In genomic region chr5:108677605-108678295, GRCm38 (mm10) we compare ENCODE assay signal across 9 mouse cellular contexts. TPM values are rescaled to one million over a fixed set of nuclear protein-coding genes. Genes with fewer than 3 reads are reported as not detected.
DNase-seq lines count a peak whose midpoint lies in the region; ATAC-seq and TF ChIP-seq lines count a peak whose summit lies in the region.
"Had no signal": no experiment of that assay in that cellular context is flagged by ENCODE, and none has a peak within 500 bp of the region (broad histone marks: within the 10 kb centered on the region; RNA-seq: fewer than 3 reads in every experiment).

No protein-coding gene starts in this region.

- H3K27me3 ChIP-seq in kidney, embryonic 16.5 days (ENCODE audit: insufficient read depth, low read length), result no peaks in the 10 kb centered on the region
- H3K27me3 ChIP-seq in limb, embryonic 14.5 days (ENCODE audit: control insufficient read depth, insufficient read depth, low read length), result no peaks in the 10 kb centered on the region
- no peaks in the 10 kb centered on the region for H3K27me3 ChIP-seq in neural tube, embryonic 11.5 days (ENCODE audit: control insufficient read depth, insufficient read depth, low read length)
- H3K27me3 ChIP-seq: megakaryocyte, embryonic 14.5 days had no signal

- WGBS in kidney, embryonic 16.5 days, result 4% methylated on average over 25 of the region's 25 CpGs
- WGBS in limb, embryonic 14.5 days, result 6% methylated on average over 25 of the region's 25 CpGs
- 3% methylated on average over 24 of the region's 25 CpGs for WGBS in neural tube, embryonic 11.5 days

- no peaks in the 10 kb centered on the region for H3K9me3 ChIP-seq in kidney, embryonic 16.5 days (ENCODE audit: low read length)
- no peaks in the 10 kb centered on the region for H3K9me3 ChIP-seq in limb, embryonic 14.5 days (ENCODE audit: control insufficient read depth, low read length)
- H3K9me3 ChIP-seq in neural tube, embryonic 11.5 days (ENCODE audit: control insufficient read depth, low read length), result no peaks in the 10 kb centered on the region
- H3K9me3 ChIP-seq: megakaryocyte, embryonic 14.5 days had no signal

- H3K9ac ChIP-seq in kidney, embryonic 16.5 days (replicated peaks; ENCODE audit: low read length), result peak overlapping the region; percentile 72
- peak overlapping the region; percentile 68 for H3K9ac ChIP-seq in limb, embryonic 14.5 days (ENCODE audit: low read depth, low read length, severe bottlenecking)
- peak overlapping the region; percentile 60 for H3K9ac ChIP-seq in neural tube, embryonic 11.5 days (ENCODE audit: low read length)

- peak overlapping the region; percentile 54 for H3K4me3 ChIP-seq in gastrocnemius, adult 2 months
- peak overlapping the region; percentile 35 for H3K4me3 ChIP-seq in kidney, embryonic 16.5 days (ENCODE audit: low read length)
- peak overlapping the region; percentile 35 for H3K4me3 ChIP-seq in limb, embryonic 14.5 days (replicated peaks; ENCODE audit: low read length)
- peak overlapping the region; percentile 27 for H3K4me3 ChIP-seq in neural tube, embryonic 11.5 days (ENCODE audit: low read depth, low read length)
- H3K4me3 ChIP-seq: megakaryocyte, embryonic 14.5 days had no signal

- TF ChIP-seq CTCF in gastrocnemius, adult 2 months (IDR thresholded peaks at IDR 0.05), result no peak

- DNase-seq in gastrocnemius, adult 2 months, result peak; percentile 39
- DNase-seq in gastrocnemius, postnatal 25 days, result no peak
- DNase-seq in cerebellum, postnatal 4 days (ENCODE audit: low spot score in 2 of 2), result peak; percentile 50 to 72
- peak; percentile 79 to 84 for DNase-seq in frontal cortex, postnatal 36 days (ENCODE audit: low spot score in 2 of 2)
- DNase-seq in limb, embryonic 14.5 days (ENCODE audit: low spot score), result peak; percentile 73
- peak; percentile 86 for DNase-seq in neural tube, embryonic 11.5 days (ENCODE audit: low spot score)
- DNase-seq in urinary bladder, adult 18-20 months (ENCODE audit: low spot score in 2 of 2), result no peak

- ATAC-seq in kidney, embryonic 16.5 days (ENCODE audit: low FRiP score, low TSS enrichment), result peak; percentile 72
- peak; percentile 88 for ATAC-seq in limb, embryonic 14.5 days (ENCODE audit: low FRiP score, low read depth)
- ATAC-seq in neural tube, embryonic 11.5 days (ENCODE audit: insufficient read depth, low FRiP score, low TSS enrichment), result peak; percentile 87

- peak overlapping the region; percentile 9; the same call in 1 of the 2 replicates for H3K27ac ChIP-seq in gastrocnemius, adult 2 months
- peak overlapping the region; percentile 48 for H3K27ac ChIP-seq in kidney, embryonic 16.5 days (ENCODE audit: low read length)
- H3K27ac ChIP-seq in limb, embryonic 14.5 days (replicated peaks; ENCODE audit: low read depth, low read length), result peak overlapping the region; percentile 87
- peak overlapping the region; percentile 63 for H3K27ac ChIP-seq in neural tube, embryonic 11.5 days (ENCODE audit: low read depth, low read length)

- H3K4me2 ChIP-seq in kidney, embryonic 16.5 days (replicated peaks; ENCODE audit: low read depth, low read length), result peak overlapping the region; percentile 68
- peak overlapping the region; percentile 60 for H3K4me2 ChIP-seq in limb, embryonic 14.5 days (replicated peaks; ENCODE audit: low read depth, low read length, severe bottlenecking)
- peak overlapping the region; percentile 46 for H3K4me2 ChIP-seq in neural tube, embryonic 11.5 days (ENCODE audit: low read depth)

- TF ChIP-seq POLR2A in limb, embryonic 14.5 days (IDR thresholded peaks at IDR 0.05; ENCODE audit: borderline replicate concordance, extremely low read depth, insufficient read depth, insufficient read length), result no peak

- H3K4me1 ChIP-seq in kidney, embryonic 16.5 days (ENCODE audit: insufficient read depth, low read length), result peaks cover 20% of the 10 kb centered on the region
- H3K4me1 ChIP-seq in limb, embryonic 14.5 days (ENCODE audit: control insufficient read depth, insufficient read depth, low read length), result peaks cover 12% of the 10 kb centered on the region
- peaks cover 2% of the 10 kb centered on the region; the same call in 1 of the 2 replicates for H3K4me1 ChIP-seq in neural tube, embryonic 11.5 days (ENCODE audit: control insufficient read depth, insufficient read depth, low read length)

- intact Hi-C loops in gastrocnemius, adult 2 months (cut with DNase I), result loop anchor here (10.0 kb wide), 1 partner anchor 47 kb away; no protein-coding TSS in a partner anchor

- no peaks in the 10 kb centered on the region for H3K36me3 ChIP-seq in kidney, embryonic 16.5 days (ENCODE audit: insufficient read depth, low read length)
- no peaks in the 10 kb centered on the region for H3K36me3 ChIP-seq in limb, embryonic 14.5 days (ENCODE audit: control insufficient read depth, insufficient read depth, low read length)
- H3K36me3 ChIP-seq in neural tube, embryonic 11.5 days (ENCODE audit: control insufficient read depth, insufficient read depth, low read length), result no peaks in the 10 kb centered on the region

RNA-seq across cellular contexts. Expression of gene Slc26a1, which starts 2.4 kb away (rescaled TPM):
- total RNA-seq in gastrocnemius, adult 2 months (2021), result not detected
- total RNA-seq in gastrocnemius, postnatal 25 days (2021), result not detected
- 9.5 and 9.8 TPM in 2 replicates for polyA plus RNA-seq in kidney, embryonic 16.5 days (2015; fragmentation: Nextera tagmentation; extraction: Ambion mirVana)
- polyA plus RNA-seq in limb, embryonic 14.5 days (2012; rRNA removed), result 1.3 and 2.6 TPM in 2 replicates
- polyA plus RNA-seq in limb, embryonic 14.5 days (2014; fragmentation: Nextera tagmentation; extraction: Ambion mirVana), result 1.1 and 1.4 TPM in 2 replicates
- 0.96 and 0.97 TPM in 2 replicates for polyA plus RNA-seq in neural tube, embryonic 11.5 days (2014; fragmentation: Nextera tagmentation; extraction: Ambion mirVana)

RNA-seq across cellular contexts. Expression of gene Dgkq, which starts 8.3 kb away (rescaled TPM):
- 1 to 10 TPM; 3.9 to 4.6 TPM for total RNA-seq in gastrocnemius, adult 2 months (2021)
- 1 to 10 TPM; 4.7 to 5.0 TPM for total RNA-seq in gastrocnemius, postnatal 25 days (2021)
- 14.2 and 14.6 TPM in 2 replicates for polyA plus RNA-seq in kidney, embryonic 16.5 days (2015; fragmentation: Nextera tagmentation; extraction: Ambion mirVana)
- polyA plus RNA-seq in limb, embryonic 14.5 days (2012; rRNA removed), result 35.3 and 40.5 TPM in 2 replicates
- 12.5 and 13.3 TPM in 2 replicates for polyA plus RNA-seq in limb, embryonic 14.5 days (2014; fragmentation: Nextera tagmentation; extraction: Ambion mirVana)
- polyA plus RNA-seq in neural tube, embryonic 11.5 days (2014; fragmentation: Nextera tagmentation; extraction: Ambion mirVana), result 11.6 and 12.1 TPM in 2 replicates

RNA-seq across cellular contexts. Expression of gene Fgfrl1, which starts 14.4 kb away (rescaled TPM):
- 10 to 100 TPM; 18.0 to 45.2 TPM for total RNA-seq in gastrocnemius, adult 2 months (2021)
- total RNA-seq in gastrocnemius, postnatal 25 days (2021), result 10 to 100 TPM; 35.9 to 38.6 TPM
- polyA plus RNA-seq in kidney, embryonic 16.5 days (2015; fragmentation: Nextera tagmentation; extraction: Ambion mirVana), result 11.5 and 13.8 TPM in 2 replicates
- polyA plus RNA-seq in limb, embryonic 14.5 days (2012; rRNA removed), result 119 and 158 TPM in 2 replicates
- 46.5 and 51.8 TPM in 2 replicates for polyA plus RNA-seq in limb, embryonic 14.5 days (2014; fragmentation: Nextera tagmentation; extraction: Ambion mirVana)
- 26.0 and 28.6 TPM in 2 replicates for polyA plus RNA-seq in neural tube, embryonic 11.5 days (2014; fragmentation: Nextera tagmentation; extraction: Ambion mirVana)

RNA-seq across cellular contexts. Expression of gene Idua, which starts 17.6 kb away (rescaled TPM):
- total RNA-seq in gastrocnemius, adult 2 months (2021), result 10 to 100 TPM; 11.8 to 12.5 TPM
- 1 to 10 TPM; 7.8 to 9.4 TPM for total RNA-seq in gastrocnemius, postnatal 25 days (2021)
- 12.0 and 12.9 TPM in 2 replicates for polyA plus RNA-seq in kidney, embryonic 16.5 days (2015; fragmentation: Nextera tagmentation; extraction: Ambion mirVana)
- 21.4 and 26.8 TPM in 2 replicates for polyA plus RNA-seq in limb, embryonic 14.5 days (2012; rRNA removed)
- 15.6 and 17.1 TPM in 2 replicates for polyA plus RNA-seq in limb, embryonic 14.5 days (2014; fragmentation: Nextera tagmentation; extraction: Ambion mirVana)
- 7.1 and 8.2 TPM in 2 replicates for polyA plus RNA-seq in neural tube, embryonic 11.5 days (2014; fragmentation: Nextera tagmentation; extraction: Ambion mirVana)

RNA-seq across cellular contexts. Expression of gene Tmem175, which starts 48.2 kb away (rescaled TPM):
- total RNA-seq in gastrocnemius, adult 2 months (2021), result 1 to 10 TPM; 7.8 to 8.0 TPM
- 1 to 10 TPM; 5.2 to 5.4 TPM for total RNA-seq in gastrocnemius, postnatal 25 days (2021)
- polyA plus RNA-seq in kidney, embryonic 16.5 days (2015; fragmentation: Nextera tagmentation; extraction: Ambion mirVana), result 31.9 and 32.7 TPM in 2 replicates
- polyA plus RNA-seq in limb, embryonic 14.5 days (2012; rRNA removed), result 41.8 and 63.3 TPM in 2 replicates
- polyA plus RNA-seq in limb, embryonic 14.5 days (2014; fragmentation: Nextera tagmentation; extraction: Ambion mirVana), result 32.8 and 35.5 TPM in 2 replicates
- 17.7 and 20.7 TPM in 2 replicates for polyA plus RNA-seq in neural tube, embryonic 11.5 days (2014; fragmentation: Nextera tagmentation; extraction: Ambion mirVana)

Comparison
In these comparisons a context has a peak if more than half of its experiments do, and no peak if none do; other contexts are left out.
1. DNase-seq: peak in gastrocnemius, adult 2 months (single experiment), cerebellum, postnatal 4 days (2 of 2), frontal cortex, postnatal 36 days (2 of 2), limb, embryonic 14.5 days (single experiment) and neural tube, embryonic 11.5 days (single experiment); none in gastrocnemius, postnatal 25 days (single experiment) and urinary bladder, adult 18-20 months (0 of 2).
2. H3K27ac ChIP-seq: peak in every context shown above with its lines; median percentile 87 in limb, embryonic 14.5 days; 63 in neural tube, embryonic 11.5 days; 48 in kidney, embryonic 16.5 days; 9 in gastrocnemius, adult 2 months.
3. Peak in every context shown above with its lines, with median percentiles within 50 percentile points of each other: H3K4me3 ChIP-seq, ATAC-seq, H3K4me2 ChIP-seq and H3K9ac ChIP-seq.